Mouse (Mus musculus) G1E (cell line): ENCODE results near the gene Emc10.

Source experiments
- CTCF ChIP-seq: IDR thresholded peaks from 2 replicates; pipeline ENCODE4 v1.5.1; 2012; ENCODE audit warnings: low read depth, low read length, inconsistent platforms, mixed read lengths
- GATA1 ChIP-seq: IDR thresholded peaks from 2 replicates; pipeline ENCODE4 v1.6.1; 2012; ENCODE audit warnings: borderline replicate concordance, low read length, inconsistent platforms, mixed read lengths

GRCm38 (mm10) chr7:44496771-44497109, 411 bp upstream of the Emc10 start:
- TF ChIP-seq CTCF = no peak
- no peak for TF ChIP-seq GATA1
